Mouse (Mus musculus) gastrocnemius, postnatal 14 days (tissue): ENCODE results near the gene Brd3os. TPM values are rescaled to one million over a fixed set of nuclear protein-coding genes. Genes with fewer than 3 reads are reported as not detected.

Experiments used
- DNase-seq: peaks from one replicate; pipeline ENCODE4 v3.0.0; 2021; ENCODE audit warnings: mixed read lengths
- intact Hi-C: fragments of 180-260 bp; cut with DNase I; formaldehyde crosslinking; loops from one replicate; pipeline ENCODE4 v1.15.1; 2025; ENCODE audit warnings: low total_unique reads
- total RNA-seq, 2 experiments: library from RNA; stranded (reverse); gene quantifications; 2 replicates each; pipeline ENCODE4 v1.2.3; 2021

The Brd3os gene
- total RNA-seq, 2 experiments from 2014 or later: 1.00 to 1.4 TPM

DNA sequence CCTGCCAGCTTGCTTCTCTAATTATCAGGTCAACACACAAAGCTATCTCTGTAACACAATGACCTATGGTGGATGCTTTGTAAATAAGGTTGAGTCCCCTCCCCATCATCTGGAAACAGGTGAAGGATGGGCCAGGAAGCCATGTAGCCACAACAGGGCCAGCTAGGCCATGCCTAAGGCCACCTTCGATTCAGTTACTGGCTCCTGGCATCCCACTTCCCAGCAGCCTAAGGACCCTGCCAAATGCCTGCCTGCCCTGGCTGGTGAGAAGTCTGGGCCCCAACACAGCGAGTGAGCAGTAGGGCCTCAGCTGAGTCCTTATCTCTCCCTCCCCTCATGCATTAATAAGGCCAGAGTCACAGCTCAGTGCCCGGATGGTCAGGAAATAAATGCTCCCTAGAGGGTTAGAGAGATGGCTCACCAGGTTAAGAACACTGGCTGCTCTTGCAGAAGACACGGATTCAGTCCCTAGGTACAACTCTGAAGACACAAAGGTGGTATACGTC is 24.4 kb upstream of the Brd3os start:
- DNase-seq: no peak
- intact Hi-C loops: no loop called here

- DNase-seq: peak; percentile 19
- intact Hi-C loops: no loop called here
These were observed 23.5 kb upstream of the Brd3os start for GRCm38 (mm10) chr2:27418577-27419070.

DNA sequence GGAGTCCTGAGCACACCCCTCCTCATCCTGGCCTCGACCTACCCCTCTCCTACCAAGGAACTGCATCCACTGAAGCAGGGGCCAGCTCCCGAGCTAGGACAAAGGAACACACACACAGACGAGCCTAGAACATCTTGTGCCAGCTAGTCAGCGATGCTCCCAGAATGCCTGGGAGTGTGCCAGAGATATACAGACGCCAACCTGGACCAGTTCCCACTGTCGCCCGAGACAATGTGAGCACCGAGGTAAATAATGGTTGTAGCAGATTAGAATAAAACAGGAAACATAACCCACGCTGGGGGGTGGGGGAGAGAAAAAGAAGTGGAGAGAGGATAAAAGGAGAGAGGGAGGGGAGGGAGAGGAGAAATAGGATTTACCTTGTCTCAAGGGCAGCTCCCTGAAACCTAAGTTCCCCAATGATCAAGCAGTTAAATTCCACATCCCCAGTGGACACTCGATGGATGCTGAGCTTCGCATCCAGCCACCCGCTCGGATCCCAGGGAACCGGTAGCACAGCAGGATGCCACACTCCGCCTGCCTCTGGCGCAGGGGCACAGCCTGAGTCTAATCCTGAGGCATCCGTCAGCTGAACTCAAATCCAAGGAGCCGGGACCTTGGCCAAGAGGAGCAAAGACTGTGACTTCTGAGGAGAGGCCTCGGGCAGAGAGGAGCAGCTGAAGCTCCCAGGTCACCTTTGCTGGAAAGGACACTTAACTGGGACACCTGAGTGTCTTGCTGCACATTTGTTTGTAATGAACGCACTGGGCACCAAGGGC is 20.6 kb upstream of the Brd3os start:
- peak; percentile 29 for DNase-seq
- intact Hi-C loops: no loop called here

- peak; percentile 30 for DNase-seq
- intact Hi-C loops: no loop called here
These were observed 18.5 kb upstream of the Brd3os start for GRCm38 (mm10) chr2:27423596-27423995.

GRCm38 (mm10) chr2:27425161-27425611 is 16.9 kb upstream of the Brd3os start:
- intact Hi-C loops: no loop called here
- peak; percentile 28 for DNase-seq

GRCm38 (mm10) chr2:27425751-27426405 is 16.2 kb upstream of the Brd3os start:
- DNase-seq: peak; percentile 42
- intact Hi-C loops: no loop called here

DNA sequence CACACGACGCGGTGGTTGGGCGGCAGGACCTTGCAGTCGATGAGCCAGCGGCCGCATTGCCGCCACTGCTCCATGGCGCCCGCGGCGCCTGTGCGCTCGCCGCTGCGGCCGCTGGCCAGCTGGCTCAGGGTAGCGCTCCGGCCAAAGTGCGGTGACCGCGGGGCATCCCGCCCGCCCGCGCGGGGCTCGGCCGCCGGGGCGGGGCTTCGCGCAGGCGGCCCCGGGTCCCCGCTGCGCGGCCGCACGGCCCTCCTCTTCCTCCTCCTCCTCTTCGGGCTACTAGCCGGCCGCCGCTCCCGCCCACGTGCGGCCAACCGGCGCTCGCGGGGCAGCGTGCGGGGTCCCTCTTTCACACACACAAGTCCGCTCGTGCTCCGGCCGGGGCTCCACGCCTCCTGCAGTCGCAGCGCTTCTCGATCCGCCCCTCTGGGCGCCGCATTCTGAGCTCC is 15.7 kb upstream of the Brd3os start:
- DNase-seq: peak; percentile 56
- intact Hi-C loops: no loop called here

DNA sequence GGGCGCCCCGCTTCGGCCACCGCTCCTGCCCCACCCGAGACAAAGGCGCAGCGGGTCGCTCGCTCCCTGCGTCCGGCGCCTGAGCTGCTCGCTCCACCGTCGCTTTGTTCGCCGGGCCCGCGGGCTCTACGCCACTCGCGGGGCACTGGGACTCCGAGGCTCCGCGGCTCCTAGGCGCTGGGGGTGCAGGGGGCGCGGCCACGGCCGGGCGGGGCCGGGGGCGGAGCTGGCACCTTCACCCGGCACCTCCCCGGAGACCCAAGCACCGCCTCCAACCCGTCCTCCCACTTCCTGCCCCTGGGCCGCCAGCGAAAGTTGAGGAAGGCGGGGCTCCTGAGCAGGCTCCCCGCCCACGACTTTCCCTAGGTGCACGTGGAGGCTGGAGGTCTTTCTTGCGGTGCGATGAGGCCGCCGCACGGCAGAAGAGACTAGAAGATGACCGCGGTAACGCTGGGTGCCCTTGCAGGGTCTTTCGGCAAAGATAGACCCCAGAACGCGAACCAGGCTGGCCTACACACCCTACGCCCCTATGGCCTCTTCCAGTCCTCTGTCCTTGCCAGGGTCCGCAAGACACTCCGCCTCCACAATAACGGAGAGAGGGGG is 15.2 kb upstream of the Brd3os start, which contains the start of gene Vav2:
Gene Vav2, minus strand, starts transcription at position 179 of the 603 bp plus-strand sequence.
- DNase-seq: peak; percentile 93
- intact Hi-C loops: no loop called here

DNA sequence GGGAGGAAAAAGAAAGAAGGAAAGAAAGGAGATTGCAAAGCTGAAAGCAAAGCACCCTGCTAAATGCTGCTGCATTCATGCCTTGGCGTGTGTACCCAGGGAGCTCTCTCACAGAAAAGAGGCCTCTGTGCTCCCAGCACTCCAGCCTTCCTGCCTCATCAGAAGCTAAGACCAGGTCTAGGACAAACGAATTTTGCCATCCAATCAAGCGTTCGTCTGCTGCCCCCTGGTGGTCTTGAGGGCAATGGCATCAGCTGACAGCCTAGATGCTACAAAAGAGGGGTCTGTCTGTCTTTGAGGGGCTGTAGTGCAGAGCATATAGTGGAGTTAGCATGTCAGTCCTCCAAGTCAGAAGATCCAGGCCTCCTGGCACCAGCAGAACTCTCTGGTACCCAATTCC is 14.1 kb upstream of the Brd3os start:
- intact Hi-C loops: loop anchor here (2.0 kb wide), 1 partner anchor 139 kb away; no protein-coding TSS in a partner anchor

GRCm38 (mm10) chr2:27430621-27431020 is 11.5 kb upstream of the Brd3os start:
- DNase-seq: no peak
- intact Hi-C loops: no loop called here

More for the DNA sequence above, 14.1 kb upstream of the Brd3os start:
- DNase-seq: peak; percentile 82

DNA sequence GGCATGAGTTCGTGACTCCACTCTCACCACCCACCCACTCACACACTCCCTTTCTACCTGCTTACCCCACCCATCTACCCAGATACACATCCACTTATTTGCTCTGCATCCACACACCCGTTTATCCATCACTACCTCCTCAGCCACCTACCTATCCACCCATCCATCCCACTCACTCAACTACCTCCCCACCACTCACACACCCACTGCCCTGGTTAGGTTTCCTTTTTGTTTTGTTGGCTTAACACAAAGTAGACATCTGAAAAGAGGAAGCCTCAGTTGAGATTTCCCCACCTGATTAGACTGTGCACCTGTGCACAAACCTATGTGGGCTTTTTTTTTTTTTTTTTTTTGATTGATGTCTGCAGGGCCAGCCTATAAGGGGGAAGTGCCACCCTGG is 9.5 kb upstream of the Brd3os start:
- intact Hi-C loops: no loop called here
- no peak for DNase-seq

GRCm38 (mm10) chr2:27437876-27438275 is 4.2 kb upstream of the Brd3os start:
- intact Hi-C loops: no loop called here
- no peak for DNase-seq

DNA sequence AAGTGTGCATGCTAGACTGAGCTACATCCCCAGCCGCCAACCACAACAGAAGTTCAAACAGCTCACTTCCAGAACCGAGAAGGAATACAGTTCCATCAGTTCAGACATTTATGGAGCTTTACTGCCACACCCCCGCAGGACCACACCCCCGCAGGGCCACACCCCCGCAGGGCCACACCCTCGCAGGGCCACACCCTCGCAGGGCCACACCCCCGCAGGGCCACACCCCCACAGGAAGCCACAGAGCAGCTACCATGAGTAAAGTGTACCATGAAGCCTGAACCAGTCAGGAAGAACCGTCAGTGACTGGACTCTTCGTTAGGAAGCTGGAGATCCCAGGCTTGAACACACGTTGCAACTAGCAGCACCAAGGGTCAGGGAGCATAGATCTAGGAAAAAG is 3.8 kb upstream of the Brd3os start:
- intact Hi-C loops: no loop called here
- DNase-seq: peak; percentile 34

GRCm38 (mm10) chr2:27442708-27443449 is 755 bp downstream of the Brd3os start:
- intact Hi-C loops: no loop called here

GRCm38 (mm10) chr2:27443450-27443708 is 1.3 kb downstream of the Brd3os start:
- intact Hi-C loops: no loop called here
- DNase-seq: no peak

More at GRCm38 (mm10) chr2:27442708-27443449, 755 bp downstream of the Brd3os start:
- DNase-seq: no peak

DNA sequence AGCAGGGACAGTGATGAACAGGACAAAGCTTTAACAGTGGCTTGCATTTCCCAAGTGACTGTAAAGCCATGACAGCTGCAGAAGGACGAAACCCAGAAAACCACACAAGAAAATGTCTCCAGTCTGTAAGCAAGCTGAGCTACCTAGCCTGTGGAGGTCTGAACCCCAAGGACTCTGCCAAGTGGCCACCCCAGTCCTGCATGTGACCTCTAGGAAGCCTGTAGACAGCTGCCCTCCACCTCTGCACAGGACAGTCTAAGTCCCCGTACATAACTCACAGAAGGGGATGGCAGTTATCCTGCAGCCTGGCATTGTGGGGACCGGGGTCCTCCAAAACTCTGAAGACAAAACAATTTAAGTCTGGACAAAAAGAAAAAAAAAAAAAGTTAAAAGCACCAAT is 3.8 kb downstream of the Brd3os start:
- intact Hi-C loops: no loop called here
- DNase-seq: no peak

GRCm38 (mm10) chr2:27446812-27447211 is 4.7 kb downstream of the Brd3os start:
- intact Hi-C loops: no loop called here
- DNase-seq: no peak

DNA sequence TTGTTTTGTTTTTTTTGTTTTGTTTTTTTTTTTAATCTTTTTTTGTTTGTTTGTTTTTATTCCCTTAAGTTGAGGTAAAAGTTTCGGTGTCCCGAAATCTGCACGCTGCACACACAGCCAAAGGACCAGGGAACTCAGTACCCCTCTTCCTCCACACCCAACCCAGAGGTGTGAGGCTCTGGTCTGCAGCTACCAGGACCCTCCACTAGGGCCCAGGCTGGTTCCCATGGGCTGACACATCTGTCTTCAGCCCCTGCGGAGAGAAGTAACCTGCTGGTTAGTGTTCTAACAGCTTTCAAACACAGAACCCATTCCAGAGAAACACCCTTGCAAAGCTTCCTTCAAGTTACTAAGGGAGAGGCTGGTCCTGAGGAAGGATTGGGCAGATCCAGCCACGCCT is 5.7 kb downstream of the Brd3os start:
- intact Hi-C loops: no loop called here

DNA sequence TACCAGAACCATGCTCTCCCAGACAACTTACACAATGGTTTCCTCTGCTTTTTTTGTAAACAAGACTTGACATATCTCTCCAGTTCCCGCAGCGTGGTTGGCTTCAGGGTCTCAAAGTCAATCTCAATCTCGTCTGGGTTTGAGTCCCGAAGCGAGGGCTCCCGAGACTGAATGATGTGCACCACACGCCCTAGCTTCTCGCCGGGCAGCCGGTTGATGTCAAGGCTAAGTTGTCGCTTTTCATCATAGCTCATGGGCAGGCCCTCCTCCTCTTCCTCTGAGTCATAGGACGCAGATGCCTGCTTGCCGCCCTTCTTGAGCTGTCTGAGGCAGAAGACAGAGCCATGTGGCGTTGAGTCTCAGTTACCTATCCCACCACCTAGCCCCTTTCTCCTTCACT is 8.1 kb downstream of the Brd3os start:
- DNase-seq: no peak
- intact Hi-C loops: no loop called here

More for the DNA sequence above, 5.7 kb downstream of the Brd3os start:
- DNase-seq: no peak

GRCm38 (mm10) chr2:27459735-27460134 is 17.6 kb downstream of the Brd3os start:
- no peak for DNase-seq
- intact Hi-C loops: no loop called here
